ENCODE assay signal across 36 mouse cellular contexts in the genomic region with DNA sequence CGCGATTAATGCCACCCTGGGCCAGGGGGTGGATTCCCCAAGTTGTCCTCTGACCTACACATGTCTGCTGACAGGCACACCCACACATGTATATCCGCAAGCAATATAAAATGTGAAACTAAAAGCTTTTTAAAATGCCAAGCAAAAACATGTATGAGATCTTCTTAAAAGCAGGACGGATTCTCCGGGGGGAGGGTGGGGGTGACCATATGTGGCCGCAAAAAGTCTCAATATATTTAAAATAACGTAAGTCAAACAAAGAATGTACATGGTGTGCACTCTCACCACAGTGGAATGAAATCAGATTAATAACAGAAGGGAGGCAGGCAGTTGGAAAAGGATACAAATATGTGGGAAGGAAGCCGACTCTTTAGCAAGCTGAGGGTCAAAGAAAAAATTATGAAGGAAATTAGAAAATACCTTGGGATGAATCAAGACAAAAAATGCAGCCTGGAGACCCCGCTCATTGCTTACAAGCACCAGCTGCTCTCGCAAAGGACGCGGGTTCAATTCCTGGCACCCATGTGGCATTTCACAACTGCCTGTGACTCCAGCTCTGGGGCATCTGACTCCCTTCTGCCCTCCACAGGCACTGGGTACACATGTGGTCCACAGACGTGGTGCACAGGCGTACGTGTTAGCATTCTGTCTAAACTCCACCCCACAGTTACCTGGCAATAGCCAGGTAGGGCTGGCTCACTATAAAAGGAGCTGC. TPM values are rescaled to one million over a fixed set of nuclear protein-coding genes. Genes with fewer than 3 reads are reported as not detected.
DNase-seq lines count a peak whose midpoint lies in the region; ATAC-seq and TF ChIP-seq lines count a peak whose summit lies in the region.
"Had no signal": no experiment of that assay in that cellular context is flagged by ENCODE, and none has a peak within 500 bp of the region (broad histone marks: within the 10 kb centered on the region; RNA-seq: fewer than 3 reads in every experiment).

No protein-coding gene starts in this region.

- intact Hi-C loops in heart, postnatal 10 days (cut with DNase I), result no loop called here

- H3K4me2 ChIP-seq in lung, postnatal 0 days (replicated peaks; ENCODE audit: low read depth, low read length), result no peak overlapping the region
- peak overlapping the region; percentile 40 for H3K4me2 ChIP-seq in embryonic facial prominence, embryonic 13.5 days
- H3K4me2 ChIP-seq: forebrain, embryonic 13.5 days; heart, embryonic 11.5 days; hindbrain, embryonic 13.5 days; liver, embryonic 11.5 days; lung, embryonic 15.5 days; midbrain, embryonic 13.5 days; neural tube, embryonic 15.5 days had no signal

- DNase-seq in lung, postnatal 0 days (ENCODE audit: low spot score), result no peak
- DNase-seq in lung, postnatal 25 days (ENCODE audit: low spot score), result no peak
- peak; percentile 26 for DNase-seq in induced T-regulatory cell, adult 2 months (ENCODE audit: low read depth)
- no peak for DNase-seq in urinary bladder, adult 2 months (ENCODE audit: low spot score)
- DNase-seq in thymus, postnatal 14 days, result no peak
- DNase-seq in heart, postnatal 10 days, result no peak
- DNase-seq: adrenal gland, adult 8-10 months; B cell, adult 2 months; cerebellum, adult 2 months; cerebellum, postnatal 14 days; gastrocnemius, postnatal 25 days; heart, adult 11 months; heart, postnatal 4 days; kidney, adult 9 months; kidney, postnatal 25 days; retina, postnatal 1 day; spleen, adult 18-20 months had no signal

- no peaks in the 10 kb centered on the region for H3K4me1 ChIP-seq in lung, postnatal 0 days (ENCODE audit: insufficient read depth, low read depth, low read length)
- peaks cover 43% of the 10 kb centered on the region for H3K4me1 ChIP-seq in embryonic facial prominence, embryonic 13.5 days

- no peak overlapping the region for H3K9ac ChIP-seq in lung, postnatal 0 days (replicated peaks; ENCODE audit: low read depth)
- H3K9ac ChIP-seq in embryonic facial prominence, embryonic 13.5 days, result no peak overlapping the region
- H3K9ac ChIP-seq: forebrain, embryonic 13.5 days; hindbrain, embryonic 13.5 days; lung, embryonic 15.5 days; midbrain, embryonic 13.5 days; neural tube, embryonic 15.5 days had no signal

- no peaks in the 10 kb centered on the region for H3K27me3 ChIP-seq in lung, postnatal 0 days (replicated peaks; ENCODE audit: insufficient read depth, low read length)
- peaks cover 4% of the 10 kb centered on the region; the same call in 1 of the 2 replicates for H3K27me3 ChIP-seq in embryonic facial prominence, embryonic 13.5 days

- no peak overlapping the region for H3K4me3 ChIP-seq in lung, postnatal 0 days (ENCODE audit: low read depth, low read length)
- no peak overlapping the region for H3K4me3 ChIP-seq in embryonic facial prominence, embryonic 13.5 days
- H3K4me3 ChIP-seq: forebrain, embryonic 13.5 days; hindbrain, embryonic 13.5 days; left cerebral cortex, adult 2 months; lung, embryonic 15.5 days; midbrain, embryonic 13.5 days; neural tube, embryonic 15.5 days had no signal

- no peaks in the 10 kb centered on the region for H3K9me3 ChIP-seq in lung, postnatal 0 days (ENCODE audit: low read length)
- H3K9me3 ChIP-seq in embryonic facial prominence, embryonic 13.5 days, result no peaks in the 10 kb centered on the region
- H3K9me3 ChIP-seq: forebrain, embryonic 13.5 days; hindbrain, embryonic 13.5 days; lung, embryonic 15.5 days; midbrain, embryonic 13.5 days; neural tube, embryonic 15.5 days had no signal

- ATAC-seq in lung, postnatal 0 days, result peak; percentile 29; the same call in 1 of the 2 replicates
- no peak for ATAC-seq in embryonic facial prominence, embryonic 13.5 days (ENCODE audit: insufficient number of reproducible peaks, insufficient read depth, low FRiP score, low TSS enrichment, low read depth)
- ATAC-seq: activated CD4-positive, CD25-positive, alpha-beta regulatory T cell, adult 4 months; forebrain, embryonic 13.5 days; intestine, postnatal 0 days; midbrain, embryonic 13.5 days had no signal

- 69% methylated on average over 15 of the region's 15 CpGs for WGBS in lung, postnatal 0 days
- 44% methylated on average over 15 of the region's 15 CpGs for whole genome bisulfite sequencing in embryonic facial prominence, embryonic 13.5 days

- 0 out of 2 replicates have a peak, but pooled peaks have one; percentile 10 for TF ChIP-seq CTCF in lung, postnatal 0 days (IDR thresholded peaks at IDR 0.05)

- 0 out of 2 replicates have a peak, but pooled peaks cover 8% of the 10 kb centered on the region for H3K36me3 ChIP-seq in lung, postnatal 0 days (ENCODE audit: insufficient read depth, low read length)
- peaks cover 17% of the 10 kb centered on the region for H3K36me3 ChIP-seq in embryonic facial prominence, embryonic 13.5 days

- H3K27ac ChIP-seq in lung, postnatal 0 days (ENCODE audit: low read length), result no peak overlapping the region
- peak overlapping the region; percentile 88 for H3K27ac ChIP-seq in embryonic facial prominence, embryonic 13.5 days
- H3K27ac ChIP-seq: forebrain, embryonic 13.5 days; hindbrain, embryonic 13.5 days; left cerebral cortex, adult 2 months; lung, embryonic 15.5 days; macrophage; midbrain, embryonic 13.5 days; neural tube, embryonic 15.5 days had no signal

- no peak for TF ChIP-seq EP300 in lung, postnatal 0 days (IDR thresholded peaks at IDR 0.05)

RNA-seq across cellular contexts. Expression of gene Tulp1, which starts 29.2 kb away (rescaled TPM):
- polyA plus RNA-seq in lung, postnatal 0 days (2015; fragmentation: Nextera tagmentation; extraction: Ambion mirVana), result 18.1 and 22.7 TPM in 2 replicates
- polyA plus RNA-seq in embryonic facial prominence, embryonic 13.5 days (2015; fragmentation: Nextera tagmentation; extraction: Ambion mirVana), result 7.3 and 10.5 TPM in 2 replicates
- polyA plus RNA-seq in urinary bladder, adult 2 months (2012; rRNA removed), result 0.65 and 0.84 TPM in 2 replicates
- under 1 TPM; 0.86 to 0.94 TPM for total RNA-seq in heart, postnatal 10 days (2021)
- total RNA-seq: gastrocnemius, adult 18-20 months; gastrocnemius, postnatal 25 days; layer of hippocampus, adult 18-20 months; left cerebral cortex, adult 2 months; left cerebral cortex, postnatal 36 days; megakaryocyte-erythroid progenitor cell, adult 5-6 weeks; monocyte, adult 5-6 weeks had no signal
- polyA plus RNA-seq: activated CD4-positive, CD25-positive, alpha-beta regulatory T cell, adult 4 months; cerebellum, adult 2 months; cortical plate, adult 2 months; liver, embryonic 16.5 days; macrophage had no signal

RNA-seq across cellular contexts. Expression of gene Tead3, which starts 43.6 kb away (rescaled TPM):
- 9.7 and 11.4 TPM in 2 replicates for polyA plus RNA-seq in lung, postnatal 0 days (2015; fragmentation: Nextera tagmentation; extraction: Ambion mirVana)
- 14.9 and 18.9 TPM in 2 replicates for polyA plus RNA-seq in embryonic facial prominence, embryonic 13.5 days (2015; fragmentation: Nextera tagmentation; extraction: Ambion mirVana)
- 41.6 and 64.2 TPM in 2 replicates for polyA plus RNA-seq in urinary bladder, adult 2 months (2012; rRNA removed)
- total RNA-seq in heart, postnatal 10 days (2021), result 10 to 100 TPM; 15.3 to 19.3 TPM
- total RNA-seq: monocyte, adult 5-6 weeks had no signal
- polyA plus RNA-seq: activated CD4-positive, CD25-positive, alpha-beta regulatory T cell, adult 4 months; macrophage had no signal
